Mouse (Mus musculus): Measurements from ENCODE around the gene Ptpre. TPM values are rescaled to one million over a fixed set of nuclear protein-coding genes. Genes with fewer than 3 reads are reported as not detected.

The Ptpre gene
- polyA plus RNA-seq, 1 experiment from 2014 or later = 3.4 TPM

GRCm38 (mm10) chr7:135728038-135728437 is 190.8 kb downstream of the Ptpre start:
- ATAC-seq (ENCODE audit: insufficient read depth, low FRiP score, low read depth) = no peak
- WGBS = 77% methylated on average over 12 of the region's 12 CpGs
- H3K9me3 ChIP-seq = no peaks in the 10 kb centered on the region
- no peak overlapping the region for H3K4me3 ChIP-seq (replicated peaks)
- no peaks in the 10 kb centered on the region for H3K27me3 ChIP-seq (replicated peaks)
- no peak overlapping the region for H3K9ac ChIP-seq
- H3K36me3 ChIP-seq = no peaks in the 10 kb centered on the region
- H3K27ac ChIP-seq = no peak overlapping the region
- H3K4me2 ChIP-seq = no peak overlapping the region
- H3K4me1 ChIP-seq = peaks cover 7% of the 10 kb centered on the region; the same call in 1 of the 2 replicates

DNA sequence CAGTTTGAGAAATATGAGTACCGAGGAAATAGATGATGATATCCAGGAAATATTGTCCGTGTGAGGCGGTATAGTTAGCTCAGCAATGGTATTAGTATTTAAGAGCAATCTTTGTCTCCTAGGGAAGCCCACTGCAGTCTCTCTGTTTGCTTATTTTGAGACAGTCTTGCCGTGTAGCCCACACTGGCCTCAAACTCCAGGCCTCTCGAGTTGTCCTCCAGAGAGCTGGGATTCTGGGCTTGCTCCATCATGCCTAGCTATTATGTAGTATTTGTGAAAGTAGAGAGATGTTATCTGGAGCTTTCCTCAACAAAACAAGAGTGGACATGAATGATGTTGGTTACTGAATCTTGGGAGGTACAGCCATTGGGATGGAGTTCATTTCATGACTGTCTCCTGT is 197.1 kb downstream of the Ptpre start:
- Histone ChIP-seq H3K9ac (no peak overlapping the region), H3K27me3 (replicated peaks) (no peaks in the 10 kb centered on the region), H3K36me3 (no peaks in the 10 kb centered on the region), H3K9me3 (no peaks in the 10 kb centered on the region), H3K4me1 (0 out of 2 replicates have a peak, but pooled peaks cover 4% of the 10 kb centered on the region), H3K4me2 (no peak overlapping the region), H3K4me3 (replicated peaks) (no peak overlapping the region), H3K27ac (peak overlapping the region; percentile 79)
- WGBS = 85% methylated on average over 5 of the region's 5 CpGs
- ATAC-seq (ENCODE audit: insufficient read depth, low FRiP score, low read depth) = no peak

- Histone ChIP-seq H3K9ac (no peak overlapping the region), H3K4me3 (replicated peaks) (no peak overlapping the region), H3K36me3 (no peaks in the 10 kb centered on the region), H3K4me1 (0 out of 2 replicates have a peak, but pooled peaks cover 4% of the 10 kb centered on the region), H3K9me3 (no peaks in the 10 kb centered on the region), H3K27ac (peak overlapping the region; percentile 79), H3K27me3 (replicated peaks) (no peaks in the 10 kb centered on the region), H3K4me2 (peak overlapping the region; percentile 51; the same call in 1 of the 2 replicates)
- 69% methylated on average over 9 of the region's 9 CpGs for WGBS
- ATAC-seq (ENCODE audit: insufficient read depth, low FRiP score, low read depth) = peak; percentile 31; the same call in 1 of the 2 replicates
Measured at GRCm38 (mm10) chr7:135734911-135735646, 197.8 kb downstream of the Ptpre start.

MicroRNAs within 50 kb of the gene (microRNA counts, 519-probe panel; counts per million panel counts)
- 2,237 counts per million, percentile 38 among the panel's probes with 10 or more counts for microRNA mmu-miR-1962

Small RNA genes lying within 50 kb of the gene (microRNA-seq; reads per million reads assigned to microRNA genes)
- not detected for gene Mir1962

Other genes with a start within 250 kb of the Ptpre start
- gene Foxi2, start 127.2 kb upstream of the Ptpre start, polyA plus RNA-seq (2015; fragmentation: Nextera tagmentation; extraction: Ambion mirVana) = not detected in 2 replicates
- gene Clrn3, start 8.8 kb upstream of the Ptpre start, polyA plus RNA-seq (2015; fragmentation: Nextera tagmentation; extraction: Ambion mirVana) = 5.2 and 6.7 TPM in 2 replicates
- 47.5 and 49.7 TPM in 2 replicates for gene Mki67, start 178.9 kb downstream of the Ptpre start, polyA plus RNA-seq (2015; fragmentation: Nextera tagmentation; extraction: Ambion mirVana)

Data from stomach, embryonic 15.5 days (tissue).